In the genomic region with DNA sequence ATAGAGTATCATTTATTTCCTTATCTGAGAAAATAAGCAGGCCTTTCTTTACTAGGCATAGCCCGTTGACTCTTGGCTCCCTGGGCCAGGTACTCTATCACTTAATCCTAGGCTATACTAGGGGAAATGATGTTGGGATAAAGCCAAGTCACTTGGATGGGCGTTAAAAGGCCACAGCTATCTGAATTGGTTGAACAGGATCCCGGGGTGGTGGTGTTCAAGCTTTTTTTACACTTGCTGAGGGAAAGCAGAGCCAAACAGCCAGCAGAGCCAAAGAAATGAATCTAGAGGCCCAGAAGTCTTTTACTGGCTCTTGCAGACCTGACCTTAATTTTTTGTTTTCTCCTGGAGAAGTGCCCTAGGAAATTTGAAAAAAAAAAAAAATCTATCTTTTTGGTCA, we compare ENCODE assay signal across 18 mouse cellular contexts.
DNase-seq lines count a peak whose midpoint lies in the region; ATAC-seq and TF ChIP-seq lines count a peak whose summit lies in the region.
"Had no signal": no experiment of that assay in that cellular context is flagged by ENCODE, and none has a peak within 500 bp of the region (broad histone marks: within the 10 kb centered on the region; RNA-seq: fewer than 3 reads in every experiment).

No protein-coding gene starts in this region.

- no peak overlapping the region for H3K9ac ChIP-seq in heart, embryonic 16.5 days (ENCODE audit: low read length)
- no peak overlapping the region for H3K9ac ChIP-seq in liver, postnatal 0 days (replicated peaks)
- H3K9ac ChIP-seq: embryonic facial prominence, embryonic 15.5 days; forebrain, postnatal 0 days; hindbrain, embryonic 15.5 days had no signal

- no peaks in the 10 kb centered on the region for H3K36me3 ChIP-seq in heart, embryonic 10.5 days
- H3K36me3 ChIP-seq in heart, embryonic 16.5 days (ENCODE audit: control insufficient read depth, insufficient read depth), result no peaks in the 10 kb centered on the region
- H3K36me3 ChIP-seq in liver, postnatal 0 days (replicated peaks; ENCODE audit: insufficient read depth, low read length), result 0 out of 2 replicates have a peak, but pooled peaks cover 2% of the 10 kb centered on the region
- H3K36me3 ChIP-seq: embryonic facial prominence, embryonic 15.5 days; hindbrain, embryonic 15.5 days had no signal

- intact Hi-C loops in gastrocnemius, adult 2 months (cut with DNase I), result no loop called here
- intact Hi-C loops in left cerebral cortex, postnatal 10 days (cut with DNase I), result no loop called here

- 48% methylated on average over 3 of the region's 3 CpGs for WGBS in heart, embryonic 10.5 days
- 12% methylated on average over 3 of the region's 3 CpGs for WGBS in heart, embryonic 16.5 days
- 76% methylated on average over 3 of the region's 3 CpGs for WGBS in liver, postnatal 0 days (ENCODE audit: insufficient replicate concordance)

- H3K4me1 ChIP-seq in heart, embryonic 10.5 days, result 0 out of 2 replicates have a peak, but pooled peaks cover 4% of the 10 kb centered on the region
- H3K4me1 ChIP-seq in heart, embryonic 16.5 days (ENCODE audit: control insufficient read depth, insufficient read depth, low read length), result peaks cover 11% of the 10 kb centered on the region
- H3K4me1 ChIP-seq in liver, postnatal 0 days (ENCODE audit: insufficient read depth), result no peaks in the 10 kb centered on the region
- H3K4me1 ChIP-seq: hindbrain, embryonic 15.5 days; megakaryocyte, embryonic 14.5 days had no signal

- TF ChIP-seq EP300 in liver, postnatal 0 days (IDR thresholded peaks at IDR 0.05; ENCODE audit: low read depth), result no peak

- no peaks in the 10 kb centered on the region for H3K9me3 ChIP-seq in heart, embryonic 10.5 days
- no peaks in the 10 kb centered on the region for H3K9me3 ChIP-seq in heart, embryonic 16.5 days (replicated peaks; ENCODE audit: control insufficient read depth, low read length)
- no peaks in the 10 kb centered on the region for H3K9me3 ChIP-seq in liver, postnatal 0 days (ENCODE audit: low read length)
- H3K9me3 ChIP-seq: embryonic facial prominence, embryonic 15.5 days; hindbrain, embryonic 15.5 days had no signal

- H3K27me3 ChIP-seq in heart, embryonic 10.5 days (ENCODE audit: insufficient read depth, poor library complexity, severe bottlenecking), result no peaks in the 10 kb centered on the region
- no peaks in the 10 kb centered on the region for H3K27me3 ChIP-seq in heart, embryonic 16.5 days (ENCODE audit: control insufficient read depth, insufficient read depth, low read length)
- H3K27me3 ChIP-seq in liver, postnatal 0 days (ENCODE audit: insufficient read depth, low read length), result no peaks in the 10 kb centered on the region
- H3K27me3 ChIP-seq: embryonic facial prominence, embryonic 15.5 days; hindbrain, embryonic 15.5 days; megakaryocyte, embryonic 14.5 days; Patski had no signal

- TF ChIP-seq CTCF in gastrocnemius, adult 2 months (IDR thresholded peaks at IDR 0.05), result no peak
- TF ChIP-seq CTCF in liver, postnatal 0 days (IDR thresholded peaks at IDR 0.05; ENCODE audit: low read depth), result no peak

- DNase-seq in heart, adult 18-20 months, result peak; percentile 68 to 81
- DNase-seq in heart, embryonic 10.5 days (ENCODE audit: low spot score), result no peak
- DNase-seq in adipocyte (ENCODE audit: low spot score), result peak; percentile 65
- peak; percentile 59 for DNase-seq in gastrocnemius, adult 2 months
- no peak for DNase-seq in liver, postnatal 0 days
- DNase-seq in left cerebral cortex, postnatal 10 days (ENCODE audit: extremely low spot score in 1 of 2, low spot score in 2 of 2), result no peak
- DNase-seq: cerebellum, adult 8-10 months; forebrain, postnatal 0 days; liver; lung, postnatal 14 days; midbrain, embryonic 14.5 days; thymus, postnatal 36 days had no signal

- H3K4me2 ChIP-seq in heart, embryonic 16.5 days (ENCODE audit: low read depth, low read length), result no peak overlapping the region
- H3K4me2 ChIP-seq in liver, postnatal 0 days (ENCODE audit: low read depth, low read length), result no peak overlapping the region
- H3K4me2 ChIP-seq: embryonic facial prominence, embryonic 15.5 days; hindbrain, embryonic 15.5 days had no signal

- ATAC-seq in heart, embryonic 16.5 days (replicated peaks; ENCODE audit: extremely low read depth, insufficient read depth, low FRiP score), result peak; percentile 49
- ATAC-seq in liver, postnatal 0 days, result no peak
- ATAC-seq: forebrain, postnatal 0 days; intestine, postnatal 0 days; Patski had no signal

- H3K27ac ChIP-seq in heart, embryonic 10.5 days, result no peak overlapping the region
- peak overlapping the region; percentile 35 for H3K27ac ChIP-seq in gastrocnemius, adult 2 months
- no peak overlapping the region for H3K27ac ChIP-seq in heart, embryonic 16.5 days (ENCODE audit: low read length)
- no peak overlapping the region for H3K27ac ChIP-seq in liver, postnatal 0 days (ENCODE audit: low read depth)
- H3K27ac ChIP-seq: embryonic facial prominence, embryonic 15.5 days; hindbrain, embryonic 15.5 days had no signal

- H3K4me3 ChIP-seq in heart, embryonic 10.5 days, result no peak overlapping the region
- no peak overlapping the region for H3K4me3 ChIP-seq in gastrocnemius, adult 2 months
- H3K4me3 ChIP-seq in heart, embryonic 16.5 days (ENCODE audit: low read length), result no peak overlapping the region
- no peak overlapping the region for H3K4me3 ChIP-seq in liver, postnatal 0 days (ENCODE audit: low read depth, low read length)
- H3K4me3 ChIP-seq: embryonic facial prominence, embryonic 15.5 days; hindbrain, embryonic 15.5 days; megakaryocyte, embryonic 14.5 days had no signal

Comparison
In these comparisons a context has a peak if more than half of its experiments do, and no peak if none do; other contexts are left out.
1. DNase-seq: peak in heart, adult 18-20 months (2 of 2), adipocyte (single experiment) and gastrocnemius, adult 2 months (single experiment); none in heart, embryonic 10.5 days (single experiment), liver, postnatal 0 days (single experiment) and left cerebral cortex, postnatal 10 days (0 of 2).